Mouse (Mus musculus) midbrain, postnatal 0 days (tissue): ENCODE data around the gene Ttc30a2. TPM values are rescaled to one million over a fixed set of nuclear protein-coding genes. Genes with fewer than 3 reads are reported as not detected.
A peak's percentile ranks its signal among the peaks of the same experiment; 100 is the strongest.

Experiments used
- ATAC-seq: fragments of 200-750 bp; cut with Nextera tagmentation; 2 replicates; pipeline ENCODE4 v1.8.0; 2017; ENCODE audit warnings: moderate number of reproducible peaks, mild to moderate bottlenecking, moderate TSS enrichment, moderate library complexity; ENCODE audit not compliant: low FRiP score
- DNase-seq: peaks from one replicate; pipeline ENCODE4 v3.0.0-alpha.2; 2015; ENCODE audit warnings: low spot score
- H3K27ac ChIP-seq: fragments of 300-500 bp; sonication (generic); 2 replicates; pipeline ENCODE4 v1.5.1; 2014; ENCODE audit warnings: low read depth, mild to moderate bottlenecking, low read length, mixed read lengths
- H3K27me3 ChIP-seq: fragments of 300-500 bp; sonication (generic); 2 replicates; pipeline ENCODE4 v1.6.1; 2014; ENCODE audit warnings: low read length, control low read depth, mixed read lengths; ENCODE audit not compliant: insufficient read depth
- H3K36me3 ChIP-seq: fragments of 300-500 bp; sonication (generic); 2 replicates; pipeline ENCODE4 v1.6.1; 2014; ENCODE audit warnings: low read length, control low read depth, mixed read lengths; ENCODE audit not compliant: insufficient read depth
- H3K4me1 ChIP-seq: fragments of 300-500 bp; sonication (generic); 2 replicates; pipeline ENCODE4 v1.6.1; 2014; ENCODE audit warnings: mild to moderate bottlenecking, control low read depth, antibody characterized with exemption, low read length, mixed read lengths; ENCODE audit not compliant: insufficient read depth
- H3K4me2 ChIP-seq: fragments of 300-500 bp; sonication (generic); 2 replicates; pipeline ENCODE4 v1.6.1; 2014; ENCODE audit warnings: low read depth, mild to moderate bottlenecking, low read length, mixed read lengths; ENCODE audit not compliant: poor library complexity, severe bottlenecking
- H3K4me3 ChIP-seq: fragments of 300-500 bp; sonication (generic); 2 replicates; pipeline ENCODE4 v1.5.1; 2014; ENCODE audit warnings: low read depth, mild to moderate bottlenecking, low read length, moderate library complexity
- H3K9ac ChIP-seq: fragments of 300-500 bp; sonication (generic); replicated peaks from 2 replicates; pipeline ENCODE4 v1.6.1; 2014; ENCODE audit warnings: mild to moderate bottlenecking, low read length, moderate library complexity, mixed read lengths; ENCODE audit not compliant: poor library complexity, severe bottlenecking
- H3K9me3 ChIP-seq: fragments of 300-500 bp; sonication (generic); 2 replicates; pipeline ENCODE4 v1.6.1; 2016; ENCODE audit warnings: low read length, control low read depth
- CTCF ChIP-seq: IDR thresholded peaks from 2 replicates; pipeline ENCODE4 v1.5.1; 2016; ENCODE audit warnings: antibody characterized with exemption, mild to moderate bottlenecking
- WGBS: fragments of 180-500 bp; shearing (Covaris S2); extraction: QIAGEN DNeasy Blood & Tissue Kit; methylation state at CpG from one replicate; pipeline ENCODE4 v1.1.7; 2014; 5-methylcytosine and 5-hydroxymethylcytosine counted together
- polyA plus RNA-seq: library from polyadenylated mRNA; unstranded; fragments of >200 nt; fragmentation: Nextera tagmentation; extraction: Ambion mirVana; gene quantifications from 2 replicates; pipeline ENCODE4 v1.2.1, GENCODE M21; 2015
- total RNA-seq: library from RNA; depleted of rRNA; stranded (reverse); fragments of >200 nt; gene quantifications from 2 replicates; pipeline ENCODE4 v1.2.3, GENCODE M21; 2014; rRNA removed

Ttc30a2 gene
- total and polyA plus RNA-seq, 2 experiments from 2014 or later = 0.36 to 1.1 TPM

- H3K9ac ChIP-seq = no peak overlapping the region
- H3K4me1 ChIP-seq = no peaks in the 10 kb centered on the region
- TF ChIP-seq CTCF = no peak
- H3K9me3 ChIP-seq = no peaks in the 10 kb centered on the region
- DNase-seq (peak; percentile 32), ATAC-seq (no peak)
- H3K36me3 ChIP-seq = peaks cover 8% of the 10 kb centered on the region; the same call in 1 of the 2 replicates
- H3K27me3 ChIP-seq = no peaks in the 10 kb centered on the region
- WGBS = 93% methylated on average over 6 of the region's 6 CpGs
- no peak overlapping the region for H3K4me2 ChIP-seq
- H3K27ac ChIP-seq = no peak overlapping the region
- H3K4me3 ChIP-seq = no peak overlapping the region
These were observed 48.1 kb downstream of the Ttc30a2 start for GRCm38 (mm10) chr2:75929786-75930444.

- no peaks in the 10 kb centered on the region for H3K9me3 ChIP-seq
- no peaks in the 10 kb centered on the region for H3K27me3 ChIP-seq
- ATAC-seq (no peak), DNase-seq (no peak)
- no peak overlapping the region for H3K9ac ChIP-seq
- H3K4me1 ChIP-seq = no peaks in the 10 kb centered on the region
- peaks cover 8% of the 10 kb centered on the region; the same call in 1 of the 2 replicates for H3K36me3 ChIP-seq
- TF ChIP-seq CTCF = no peak
- WGBS = 84% methylated on average over 2 of the region's 2 CpGs
- H3K4me3 ChIP-seq = no peak overlapping the region
- no peak overlapping the region for H3K27ac ChIP-seq
- H3K4me2 ChIP-seq = no peak overlapping the region
These were observed 48.8 kb downstream of the Ttc30a2 start for GRCm38 (mm10) chr2:75929141-75929540.

DNA sequence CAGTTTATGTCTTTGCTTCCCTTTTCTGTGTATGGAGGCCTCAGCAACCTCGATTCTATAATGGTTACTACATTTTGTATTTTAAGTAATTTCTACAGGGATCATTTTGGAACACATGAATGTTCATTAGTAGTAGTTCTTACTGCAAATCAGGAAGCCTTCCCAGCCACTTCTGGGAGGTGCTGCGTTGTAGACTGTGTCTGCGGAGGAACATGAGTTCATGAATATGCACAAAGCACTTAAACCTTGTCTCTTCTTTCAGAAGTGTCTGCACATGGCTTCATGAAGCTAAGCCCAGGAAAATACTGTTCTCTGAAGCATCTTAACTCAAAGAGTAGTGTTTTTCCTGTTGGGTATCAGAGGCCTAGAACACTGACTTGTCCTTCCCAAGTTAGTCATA is 50.0 kb downstream of the Ttc30a2 start:
- WGBS = 89% methylated on average over 3 of the region's 3 CpGs
- Histone ChIP-seq H3K4me1 (no peaks in the 10 kb centered on the region), H3K4me3 (no peak overlapping the region), H3K27me3 (no peaks in the 10 kb centered on the region), H3K9ac (no peak overlapping the region), H3K36me3 (peaks cover 8% of the 10 kb centered on the region; the same call in 1 of the 2 replicates), H3K27ac (no peak overlapping the region), H3K9me3 (no peaks in the 10 kb centered on the region), H3K4me2 (no peak overlapping the region)
- ATAC-seq = no peak
- TF ChIP-seq CTCF = no peak
- no peak for DNase-seq

DNA sequence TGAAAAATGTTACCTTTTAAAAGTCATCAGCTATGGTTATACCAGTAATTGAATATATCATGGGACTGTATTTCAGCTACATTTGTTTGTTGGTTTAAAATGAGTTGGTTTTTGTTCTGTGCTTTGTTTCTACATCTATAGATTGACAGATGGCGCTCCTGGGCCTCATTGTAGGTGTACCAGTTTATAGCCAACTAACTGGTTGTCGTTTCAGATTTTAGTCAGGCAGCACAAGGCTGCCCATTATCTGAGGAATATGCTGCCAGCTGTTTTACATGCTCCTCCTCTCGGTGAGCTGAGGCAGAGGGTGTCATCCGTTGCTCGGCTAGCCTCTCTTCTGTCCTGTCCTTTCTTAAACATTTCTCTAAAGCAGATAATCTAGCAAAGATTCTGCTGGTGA is 51.9 kb downstream of the Ttc30a2 start:
- 75% methylated on average over 5 of the region's 5 CpGs for WGBS
- H3K27ac ChIP-seq = no peak overlapping the region
- no peak overlapping the region for H3K4me3 ChIP-seq
- H3K9ac ChIP-seq = no peak overlapping the region
- H3K4me2 ChIP-seq = no peak overlapping the region
- no peak for ATAC-seq
- no peak for DNase-seq
- H3K36me3 ChIP-seq = peaks cover 8% of the 10 kb centered on the region; the same call in 1 of the 2 replicates
- H3K4me1 ChIP-seq = no peaks in the 10 kb centered on the region
- H3K27me3 ChIP-seq = no peaks in the 10 kb centered on the region
- no peak for TF ChIP-seq CTCF
- no peaks in the 10 kb centered on the region for H3K9me3 ChIP-seq

Other genes with a start within 250 kb of the Ttc30a2 start
- gene Agps, start 146.0 kb downstream of the Ttc30a2 start, total RNA-seq = 37.9 and 53.5 TPM in 2 replicates
- 13.1 and 17.1 TPM in 2 replicates for gene Agps, start 146.0 kb downstream of the Ttc30a2 start, polyA plus RNA-seq
- gene Ttc30b, start 39.6 kb downstream of the Ttc30a2 start, total RNA-seq = 29.1 and 30.8 TPM in 2 replicates
- 18.7 and 19.3 TPM in 2 replicates for gene Ttc30b, start 39.6 kb downstream of the Ttc30a2 start, polyA plus RNA-seq
- gene Ttc30a1, start 3.8 kb upstream of the Ttc30a2 start, total RNA-seq = 12.3 and 12.7 TPM in 2 replicates
- gene Ttc30a1, start 3.8 kb upstream of the Ttc30a2 start, polyA plus RNA-seq = 5.2 and 5.5 TPM in 2 replicates